Comparison of ENCODE assay signal across 23 mouse cellular contexts in genomic region chr7:143201255-143201654, GRCm38 (mm10).
"Had no signal": no experiment of that assay in that cellular context is flagged by ENCODE, and none has a peak within 500 bp of the region (broad histone marks: within the 10 kb centered on the region; RNA-seq: fewer than 3 reads in every experiment).

No protein-coding gene starts in this region.

- H3K27me3 ChIP-seq: kidney, embryonic 15.5 days; limb, embryonic 15.5 days; liver, embryonic 12.5 days; liver, embryonic 15.5 days; lung, embryonic 15.5 days; midbrain, embryonic 13.5 days had no signal

- H3K4me1 ChIP-seq: limb, embryonic 12.5 days; limb, embryonic 15.5 days; liver, embryonic 12.5 days; liver, embryonic 15.5 days; lung, embryonic 15.5 days; megakaryocyte, embryonic 14.5 days had no signal

- DNase-seq: kidney, adult 11 months; kidney, adult 8-10 months; kidney, postnatal 10 days; kidney, postnatal 4 days; layer of hippocampus, adult 9-11 months; lung, adult 18-20 months; lung, postnatal 10 days; lung, postnatal 36 days; thymus, adult 18-20 months; thymus, postnatal 36 days had no signal

- H3K9me3 ChIP-seq: kidney, embryonic 15.5 days; limb, embryonic 12.5 days; limb, embryonic 15.5 days; liver, embryonic 12.5 days; liver, embryonic 15.5 days; lung, embryonic 15.5 days; megakaryocyte, embryonic 14.5 days; midbrain, embryonic 10.5 days; midbrain, embryonic 13.5 days had no signal

- H3K9ac ChIP-seq: kidney, embryonic 15.5 days; limb, embryonic 12.5 days; limb, embryonic 15.5 days; liver, embryonic 12.5 days; liver, embryonic 15.5 days; lung, embryonic 15.5 days; midbrain, embryonic 13.5 days had no signal

- H3K36me3 ChIP-seq: kidney, embryonic 15.5 days; limb, embryonic 12.5 days; limb, embryonic 15.5 days; liver, embryonic 12.5 days; liver, embryonic 15.5 days; lung, embryonic 15.5 days; midbrain, embryonic 10.5 days; midbrain, embryonic 13.5 days had no signal

- H3K27ac ChIP-seq: kidney, embryonic 15.5 days; layer of hippocampus, adult 2 months; left cerebral cortex, adult 2 months; limb, embryonic 12.5 days; limb, embryonic 15.5 days; liver, embryonic 12.5 days; liver, embryonic 15.5 days; lung, embryonic 15.5 days; midbrain, embryonic 10.5 days; midbrain, embryonic 13.5 days had no signal

- H3K4me3 ChIP-seq: kidney, embryonic 15.5 days; layer of hippocampus, adult 2 months; left cerebral cortex, adult 2 months; limb, embryonic 12.5 days; limb, embryonic 15.5 days; liver, embryonic 12.5 days; liver, embryonic 15.5 days; lung, embryonic 15.5 days; megakaryocyte, embryonic 14.5 days; midbrain, embryonic 10.5 days; midbrain, embryonic 13.5 days; myocyte had no signal

- ATAC-seq: liver, embryonic 12.5 days; midbrain, embryonic 13.5 days; midbrain, embryonic 16.5 days had no signal

- H3K4me2 ChIP-seq: kidney, embryonic 15.5 days; limb, embryonic 12.5 days; limb, embryonic 15.5 days; liver, embryonic 12.5 days; liver, embryonic 15.5 days; lung, embryonic 15.5 days; midbrain, embryonic 13.5 days had no signal
